Mouse (Mus musculus) gonadal fat pad, adult 2 months (tissue): ENCODE results near the gene Cd164. TPM values are rescaled to one million over a fixed set of nuclear protein-coding genes. Genes with fewer than 3 reads are reported as not detected.
"Not testable (repeated sequence)": the region's sequence is repeated elsewhere in the genome, so short reads cannot be mapped to it uniquely, and the experiment has no call there.

Source experiments
- DNase-seq: peaks from one replicate; pipeline ENCODE4 v3.0.0-alpha.2; 2012; ENCODE audit warnings: low read depth
- polyA plus RNA-seq: library from polyadenylated mRNA; depleted of rRNA; stranded (reverse); fragments of >200 nt; gene quantifications from 2 replicates; pipeline ENCODE4 v1.2.3, GENCODE M21; 2012

Gene Cd164
- polyA plus RNA-seq, 1 experiment = 216 TPM

DNA sequence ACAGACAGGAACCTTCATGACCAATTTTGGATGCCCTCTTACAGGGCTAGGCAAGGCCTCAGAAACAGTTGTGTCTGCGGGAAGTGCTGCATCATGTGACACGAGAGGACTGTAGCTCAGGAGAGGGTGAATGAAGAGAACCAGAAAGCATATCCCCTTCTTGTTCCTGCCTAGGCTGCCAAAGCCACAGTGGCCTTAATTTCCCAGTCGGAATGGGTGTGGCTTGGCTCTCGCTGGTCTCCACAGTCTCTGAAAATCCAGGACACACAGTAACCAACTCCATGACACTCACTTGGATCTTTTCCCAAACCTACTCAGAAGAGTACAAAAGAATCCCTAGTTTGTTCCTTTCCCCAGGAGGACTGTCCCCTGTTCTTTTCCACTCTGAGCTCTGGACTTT, 18.3 kb upstream of the Cd164 start:
- no peak for DNase-seq

- no peak for DNase-seq
Measured at GRCm38 (mm10) chr10:41504996-41505395, 14.2 kb upstream of the Cd164 start.

DNA sequence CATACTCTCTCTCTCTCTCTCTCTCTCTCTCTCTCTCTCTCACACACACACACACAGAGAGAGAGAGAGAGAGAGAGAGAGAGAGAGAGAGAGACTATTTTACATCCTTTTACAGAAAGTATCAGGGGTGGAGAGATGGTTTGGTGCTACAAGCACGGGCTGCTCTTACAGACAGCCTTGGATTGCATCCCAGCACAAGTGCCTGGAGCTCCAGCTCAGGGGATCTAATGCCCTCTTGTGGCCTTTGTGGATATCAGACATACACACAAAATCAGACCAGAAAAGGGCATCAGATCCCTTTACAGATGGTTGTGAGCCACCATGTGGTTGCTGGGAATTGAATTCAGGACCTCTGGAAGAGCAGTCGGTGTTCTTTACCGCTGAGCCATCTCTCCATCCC, 13.8 kb upstream of the Cd164 start:
- not testable (repeated sequence) for DNase-seq

- DNase-seq = no peak
Measured at GRCm38 (mm10) chr10:41509160-41509559, 10.1 kb upstream of the Cd164 start.

- DNase-seq = no peak
Measured at GRCm38 (mm10) chr10:41514301-41514700, 4.9 kb upstream of the Cd164 start.

DNA sequence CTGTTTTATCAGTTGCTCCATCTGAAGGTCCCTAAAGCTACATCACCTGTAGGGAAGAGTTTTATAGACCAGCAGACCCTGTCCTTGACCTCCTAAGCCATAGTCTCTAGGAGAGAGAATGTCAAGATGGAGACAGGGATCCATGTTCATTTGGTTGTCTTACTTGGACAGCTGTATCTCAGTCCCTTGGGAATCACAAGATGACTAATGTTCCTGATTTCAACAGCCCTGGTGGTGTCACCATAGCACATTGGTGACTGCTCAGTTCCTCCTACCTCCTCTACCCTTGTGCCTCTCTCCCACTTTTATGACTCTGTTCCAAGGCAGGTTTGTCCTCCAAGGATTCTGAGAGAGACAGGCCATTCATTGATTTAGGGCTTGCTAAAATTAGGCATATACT, 4.3 kb upstream of the Cd164 start:
- DNase-seq = no peak

DNA sequence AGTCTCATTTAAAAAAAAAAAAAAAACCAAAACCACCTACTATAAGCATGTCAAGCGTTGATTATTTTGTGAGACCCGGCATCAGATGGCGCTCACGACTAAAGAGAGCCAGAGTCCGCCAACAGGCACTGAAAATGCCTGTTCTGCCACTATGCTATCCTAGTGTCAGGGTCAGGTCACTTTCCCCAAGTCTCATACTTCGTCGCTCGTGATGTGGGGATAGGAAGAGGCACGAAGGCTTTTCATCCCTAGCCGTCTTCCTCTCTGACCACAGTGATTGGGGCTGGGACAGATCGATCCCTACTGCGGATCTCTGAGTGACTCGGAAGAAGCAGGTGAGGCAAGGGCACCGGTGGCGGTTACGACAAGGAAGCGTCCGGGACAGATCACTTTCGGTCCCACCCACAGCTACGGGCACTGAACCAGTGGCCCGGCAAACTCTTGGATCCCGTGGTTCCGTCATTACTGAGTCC, 670 bp upstream of the Cd164 start:
- DNase-seq = no peak

- DNase-seq = no peak
Measured at GRCm38 (mm10) chr10:41519640-41520409, 611 bp downstream of the Cd164 start.

DNA sequence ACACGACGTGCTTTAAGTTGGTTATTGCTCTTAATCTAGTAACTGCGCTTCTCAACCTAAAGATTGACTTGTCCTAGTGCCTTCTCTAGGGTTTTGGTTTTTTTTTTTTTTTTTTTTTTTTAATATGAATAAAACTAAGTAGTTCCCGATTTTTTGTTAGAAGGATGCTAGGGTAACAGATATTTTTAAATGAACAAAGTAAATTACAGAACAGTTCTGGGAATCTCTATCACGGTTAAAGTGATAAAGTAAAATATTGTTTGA, 1.1 kb downstream of the Cd164 start:
- no peak for DNase-seq

DNA sequence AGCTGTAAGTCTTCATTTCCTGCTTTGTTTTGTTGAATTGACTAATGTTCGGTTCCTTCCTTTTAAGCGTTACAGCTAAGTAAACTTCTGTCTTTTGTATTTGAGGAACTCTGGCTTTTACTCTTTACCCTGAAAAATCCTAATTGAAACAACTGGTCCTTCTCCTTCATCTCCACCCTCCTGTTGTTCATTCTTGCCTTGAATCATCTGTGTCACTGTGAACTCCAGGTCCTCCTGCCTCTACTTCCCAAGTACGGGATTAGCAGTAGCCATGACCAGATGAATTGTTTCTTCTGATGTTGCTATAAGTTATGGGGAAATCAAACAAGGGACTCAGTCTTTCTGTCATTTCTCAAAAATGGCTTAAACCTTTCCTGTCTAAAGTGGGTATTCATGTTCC, 4.2 kb downstream of the Cd164 start:
- no peak for DNase-seq

DNA sequence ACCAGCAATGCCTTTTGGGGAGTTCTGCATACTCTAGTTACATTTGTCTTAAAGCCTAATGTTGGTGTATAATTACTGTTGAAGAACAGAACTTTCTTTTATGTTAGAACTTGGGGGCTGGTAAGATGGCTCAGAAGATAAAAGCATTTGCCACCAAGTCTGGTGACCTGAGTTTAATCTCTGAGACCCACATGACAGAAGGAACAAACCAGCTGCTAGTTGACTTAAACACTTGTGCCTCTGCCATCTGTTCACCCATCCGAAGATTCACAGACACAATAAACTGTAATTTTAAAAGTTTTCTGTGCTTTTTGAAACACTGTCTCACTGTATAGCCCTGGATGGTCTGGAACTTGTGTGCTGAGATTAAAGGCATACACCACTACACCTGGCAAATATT, 6.5 kb downstream of the Cd164 start:
- DNase-seq = no peak

- no peak for DNase-seq
Measured at GRCm38 (mm10) chr10:41529972-41530371, 10.8 kb downstream of the Cd164 start.

GRCm38 (mm10) chr10:41535991-41536390, 16.8 kb downstream of the Cd164 start:
- no peak for DNase-seq

DNA sequence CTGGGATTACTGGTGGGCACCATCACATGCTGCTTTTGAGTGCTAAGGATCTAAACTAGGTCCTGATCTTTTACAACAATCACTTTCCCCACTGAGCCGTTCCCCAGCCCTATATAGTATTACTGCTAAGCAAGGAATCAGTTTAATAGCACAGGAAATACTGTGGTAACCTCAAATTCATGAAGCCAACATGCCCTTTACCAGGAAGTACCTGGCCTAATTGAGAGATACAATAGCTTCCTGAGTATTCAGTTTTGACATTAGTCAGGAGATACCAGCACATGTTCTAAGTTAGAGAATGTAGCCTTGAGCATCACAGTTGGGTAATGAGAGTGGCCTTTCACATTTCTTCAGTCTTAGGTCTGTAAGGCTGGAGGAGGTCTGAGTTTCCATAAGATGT, 17.5 kb downstream of the Cd164 start:
- no peak for DNase-seq

GRCm38 (mm10) chr10:41537226-41537982, 18.2 kb downstream of the Cd164 start:
- no peak for DNase-seq

DNA sequence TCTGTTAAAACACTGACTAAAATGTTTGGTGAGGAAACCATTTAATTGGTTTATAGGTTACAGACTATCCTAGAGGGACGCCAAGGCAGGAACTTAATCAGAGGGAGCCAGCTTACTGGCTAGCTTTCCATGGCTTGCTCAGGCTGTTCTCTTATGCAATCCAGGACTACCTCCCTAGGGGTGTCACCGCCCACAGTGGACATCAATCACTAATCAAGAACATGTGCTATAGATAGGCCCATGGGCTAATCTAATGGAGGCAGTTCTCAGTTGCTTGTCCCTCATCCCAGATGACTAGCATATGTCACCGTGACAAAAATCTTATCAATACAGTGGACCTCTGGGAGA, 18.7 kb downstream of the Cd164 start:
- DNase-seq = peak; percentile 33

- no peak for DNase-seq
Measured at GRCm38 (mm10) chr10:41538986-41539385, 19.8 kb downstream of the Cd164 start.

DNA sequence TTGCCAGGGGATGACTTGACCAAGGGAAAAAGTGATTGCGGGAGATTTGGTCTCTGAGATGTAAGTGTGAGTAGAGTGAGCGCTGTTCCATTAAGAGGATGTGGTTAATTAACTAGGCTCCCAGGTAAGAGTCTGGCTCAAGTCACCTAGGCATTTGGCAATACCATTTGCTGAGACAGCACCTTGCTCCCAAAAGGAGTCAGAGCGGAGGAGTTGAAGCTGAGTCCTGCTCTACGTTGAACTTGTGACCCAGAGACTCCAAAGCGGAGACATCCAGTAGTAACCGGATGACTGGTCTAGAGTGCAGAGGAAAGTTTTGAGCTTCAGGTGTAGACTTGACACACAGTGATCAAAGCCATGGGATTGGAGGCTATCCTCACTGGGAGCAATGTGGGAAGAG, 22.8 kb downstream of the Cd164 start:
- DNase-seq = no peak

DNA sequence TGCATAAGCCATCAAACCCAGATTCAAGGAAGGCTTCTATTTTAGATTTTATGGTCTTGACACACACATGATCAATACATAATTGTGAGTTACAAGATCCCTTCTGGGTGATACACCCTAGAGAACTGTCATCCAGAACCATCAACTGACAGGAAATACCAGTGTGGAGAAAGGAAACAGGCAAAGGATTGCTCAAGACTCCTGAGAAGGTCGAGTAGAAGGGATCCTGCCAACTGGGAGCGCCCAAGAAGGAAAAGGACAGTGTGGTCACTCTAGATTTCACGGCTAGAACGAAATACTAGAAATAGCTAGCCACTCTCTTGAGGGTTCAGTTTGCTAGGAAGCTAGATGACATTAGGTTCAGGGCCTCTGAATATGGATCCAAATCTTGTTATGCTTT, 24.2 kb downstream of the Cd164 start:
- DNase-seq = no peak

DNA sequence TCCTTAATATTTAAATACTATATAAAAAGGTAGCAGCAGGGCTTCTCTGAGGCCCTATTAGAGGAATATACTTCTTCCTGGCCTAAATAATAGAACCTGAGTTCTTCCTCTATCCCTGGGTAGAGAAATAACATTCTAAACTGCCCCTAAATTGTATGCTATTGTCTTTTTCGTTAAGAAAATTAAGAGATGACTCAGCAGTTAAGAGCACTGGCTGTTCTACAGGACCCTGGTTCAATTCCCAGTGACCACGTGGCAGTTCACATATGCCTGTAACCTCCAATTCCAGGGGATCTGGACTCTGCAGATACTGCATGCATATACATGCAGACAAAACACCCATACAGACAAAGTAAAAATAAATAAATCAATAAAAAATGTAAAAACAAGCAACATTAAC, 24.6 kb downstream of the Cd164 start:
- no peak for DNase-seq

DNA sequence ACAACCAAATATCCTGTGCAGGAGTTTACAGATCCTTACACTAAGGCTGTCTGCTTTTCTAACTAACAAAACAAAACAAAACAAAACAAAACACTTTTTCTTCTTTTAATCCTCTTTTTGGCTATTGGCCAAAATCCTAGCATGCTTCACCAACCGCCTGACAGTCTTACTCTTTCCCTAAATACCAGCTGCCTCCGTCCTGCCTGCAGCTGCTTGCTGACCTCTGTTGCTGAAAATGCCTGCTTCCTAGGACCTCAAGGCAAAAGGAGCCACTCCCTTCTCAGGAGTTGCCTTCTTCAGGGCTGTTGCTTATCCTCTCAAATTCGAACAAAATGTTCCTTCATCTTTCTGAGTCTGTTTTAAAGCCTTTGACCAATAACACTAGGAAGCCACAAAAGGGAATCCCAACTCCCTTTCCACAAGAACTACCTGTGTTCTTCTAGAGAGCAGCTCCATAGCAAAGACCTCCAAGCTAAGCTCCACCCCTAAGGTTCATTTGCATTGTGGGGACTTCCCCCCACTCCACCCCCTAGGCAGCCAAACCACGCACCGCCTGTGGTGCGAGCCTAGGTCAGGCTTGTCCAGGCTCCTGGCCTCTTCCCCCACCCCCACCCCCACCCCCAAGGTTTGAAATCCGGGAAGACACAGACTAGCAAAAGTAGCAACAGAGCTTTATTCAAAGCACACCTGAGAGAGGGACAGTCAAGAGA, 25.4 kb downstream of the Cd164 start:
- DNase-seq = no peak

GRCm38 (mm10) chr10:41545224-41545755, 26.1 kb downstream of the Cd164 start:
- DNase-seq = no peak
